ENCODE assay signal across 8 mouse cellular contexts in the genomic region with DNA sequence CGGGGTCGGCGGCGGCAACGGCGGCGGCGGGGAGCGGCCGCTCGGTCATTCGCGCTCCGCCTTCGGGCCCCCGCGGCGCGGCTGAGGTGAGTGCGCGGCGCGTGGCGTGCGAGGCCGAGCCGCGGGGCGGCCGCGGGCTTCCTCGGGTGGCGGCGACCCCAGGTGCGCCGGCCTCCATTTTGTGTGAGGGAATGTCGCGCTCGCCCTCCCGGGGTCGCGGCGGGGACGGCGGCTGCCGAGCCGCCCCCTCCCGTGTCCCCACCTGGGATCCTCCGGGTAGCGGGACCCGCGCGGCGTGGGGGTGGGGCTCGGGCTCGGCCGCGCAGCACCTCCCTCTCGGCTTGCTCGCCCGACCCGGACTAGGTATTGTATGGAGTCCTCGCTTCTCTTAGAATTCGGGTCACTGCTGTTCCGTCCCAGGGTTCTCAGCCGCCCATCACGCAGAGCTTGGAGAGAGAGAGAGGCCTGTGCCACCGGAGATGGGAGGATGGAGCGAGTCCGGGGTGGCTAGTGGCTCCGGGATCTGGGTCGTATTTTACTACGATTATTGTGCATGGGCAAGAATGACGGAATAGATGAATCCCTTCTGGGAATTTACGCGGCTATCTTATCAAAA. TPM values are rescaled to one million over a fixed set of nuclear protein-coding genes. Genes with fewer than 3 reads are reported as not detected.
DNase-seq lines count a peak whose midpoint lies in the region; ATAC-seq lines count a peak whose summit lies in the region.

No protein-coding gene starts in this region.

- H3K27ac ChIP-seq in embryonic facial prominence, embryonic 12.5 days = 0 out of 2 replicates have a peak overlapping the region, but pooled peaks have one; percentile 6
- H3K27ac ChIP-seq in hindbrain, embryonic 10.5 days = peak overlapping the region; percentile 92

- DNase-seq in CD4-positive, CD25-positive, alpha-beta regulatory T cell, adult 2 months (ENCODE audit: low read depth, low spot score) = peak; percentile 15
- peak; percentile 72 for DNase-seq in adrenal gland, adult 2 months
- DNase-seq in hindbrain, embryonic 10.5 days (ENCODE audit: low spot score) = peak; percentile 65
- DNase-seq in left cerebral cortex, postnatal 36 days (ENCODE audit: low spot score in 2 of 2) = peak; percentile 56 to 74
- DNase-seq in neural tube, embryonic 10.5 days (ENCODE audit: extremely low spot score, low spot score) = peak; percentile 70
- peak; percentile 59 for DNase-seq in yolk sac, embryonic 10.5 days (ENCODE audit: low spot score)

- WGBS in embryonic facial prominence, embryonic 12.5 days = under 1% methylated on average over 69 of the region's 76 CpGs
- WGBS in hindbrain, embryonic 10.5 days = under 1% methylated on average over 76 of the region's 76 CpGs

- H3K4me1 ChIP-seq in embryonic facial prominence, embryonic 12.5 days = no peaks in the 10 kb centered on the region
- peaks cover 23% of the 10 kb centered on the region for H3K4me1 ChIP-seq in hindbrain, embryonic 10.5 days (replicated peaks)

- H3K9me3 ChIP-seq in embryonic facial prominence, embryonic 12.5 days = no peaks in the 10 kb centered on the region
- H3K9me3 ChIP-seq in hindbrain, embryonic 10.5 days = no peaks in the 10 kb centered on the region

- peak overlapping the region; percentile 80 for H3K4me3 ChIP-seq in embryonic facial prominence, embryonic 12.5 days
- H3K4me3 ChIP-seq in hindbrain, embryonic 10.5 days = peak overlapping the region; percentile 84

- no peak for ATAC-seq in CD4-positive, CD25-positive, alpha-beta regulatory T cell, adult 4 months
- peak; percentile 81 for ATAC-seq in embryonic facial prominence, embryonic 12.5 days (ENCODE audit: insufficient number of reproducible peaks, insufficient read depth, low FRiP score, low TSS enrichment)

- peak overlapping the region; percentile 74 for H3K9ac ChIP-seq in embryonic facial prominence, embryonic 12.5 days

- H3K27me3 ChIP-seq in embryonic facial prominence, embryonic 12.5 days = peaks cover 17% of the 10 kb centered on the region
- H3K27me3 ChIP-seq in hindbrain, embryonic 10.5 days (ENCODE audit: insufficient read depth, poor library complexity, severe bottlenecking) = peaks cover 30% of the 10 kb centered on the region

- intact Hi-C loops in left cerebral cortex, postnatal 36 days (cut with DNase I) = no loop called here

- peak overlapping the region; percentile 92 for H3K4me2 ChIP-seq in embryonic facial prominence, embryonic 12.5 days (replicated peaks)

- no peaks in the 10 kb centered on the region for H3K36me3 ChIP-seq in embryonic facial prominence, embryonic 12.5 days
- no peaks in the 10 kb centered on the region for H3K36me3 ChIP-seq in hindbrain, embryonic 10.5 days

RNA-seq across cellular contexts. Expression of a gene that starts 4.6 kb away (rescaled TPM):
- polyA plus RNA-seq in CD4-positive, CD25-positive, alpha-beta regulatory T cell, adult 4 months (2017; shearing (Covaris generic)) = under 1 TPM; 0.66 to 0.69 TPM
- 1 to 10 TPM; 1.8 to 8.5 TPM for total RNA-seq in adrenal gland, adult 2 months (2021)
- polyA plus RNA-seq in adrenal gland, adult 2 months (2012; rRNA removed) = 0.04 and 0.29 TPM in 2 replicates
- polyA plus RNA-seq in embryonic facial prominence, embryonic 12.5 days (2016; fragmentation: Nextera tagmentation; extraction: Ambion mirVana) = 5.5 and 7.3 TPM in 2 replicates
- 6.9 and 8.4 TPM in 2 replicates for polyA plus RNA-seq in hindbrain, embryonic 10.5 days (2016; fragmentation: Nextera tagmentation; extraction: Ambion mirVana)
- 10 to 100 TPM; 44.6 to 47.7 TPM for total RNA-seq in left cerebral cortex, postnatal 36 days (2021)

RNA-seq across cellular contexts. Expression of a gene that starts 27.3 kb away (rescaled TPM):
- polyA plus RNA-seq in CD4-positive, CD25-positive, alpha-beta regulatory T cell, adult 4 months (2017; shearing (Covaris generic)) = 1 to 10 TPM; 5.9 to 6.9 TPM
- 10 to 100 TPM in 1 of 2 experiments, under 1 TPM in 1; 0.66 to 15.5 TPM for total RNA-seq in adrenal gland, adult 2 months (2021)
- polyA plus RNA-seq in adrenal gland, adult 2 months (2012; rRNA removed) = 0.96 and 1.0 TPM in 2 replicates
- polyA plus RNA-seq in embryonic facial prominence, embryonic 12.5 days (2016; fragmentation: Nextera tagmentation; extraction: Ambion mirVana) = 0.71 and 1.9 TPM in 2 replicates
- polyA plus RNA-seq in hindbrain, embryonic 10.5 days (2016; fragmentation: Nextera tagmentation; extraction: Ambion mirVana) = 0.62 and 0.75 TPM in 2 replicates
- 1 to 10 TPM in 1 of 2 experiments, not detected in 1; 2.3 TPM for total RNA-seq in left cerebral cortex, postnatal 36 days (2021)

RNA-seq across cellular contexts. Expression of a gene that starts 37.6 kb away (rescaled TPM):
- polyA plus RNA-seq in CD4-positive, CD25-positive, alpha-beta regulatory T cell, adult 4 months (2017; shearing (Covaris generic)) = not detected
- under 1 TPM in 1 of 2 experiments, not detected in 1; 0.75 TPM for total RNA-seq in adrenal gland, adult 2 months (2021)
- 0.42 and 0.48 TPM in 2 replicates for polyA plus RNA-seq in adrenal gland, adult 2 months (2012; rRNA removed)
- polyA plus RNA-seq in embryonic facial prominence, embryonic 12.5 days (2016; fragmentation: Nextera tagmentation; extraction: Ambion mirVana) = not detected in 2 replicates
- not detected in 2 replicates for polyA plus RNA-seq in hindbrain, embryonic 10.5 days (2016; fragmentation: Nextera tagmentation; extraction: Ambion mirVana)
- not detected for total RNA-seq in left cerebral cortex, postnatal 36 days (2021)

Comparison
In these comparisons a context has a peak if more than half of its experiments do, and no peak if none do; other contexts are left out.
1. DNase-seq: peak in every context shown above with its lines; median percentile 72 in adrenal gland, adult 2 months; 70 in neural tube, embryonic 10.5 days; 65 in hindbrain, embryonic 10.5 days; 65 in left cerebral cortex, postnatal 36 days; 59 in yolk sac, embryonic 10.5 days; 15 in CD4-positive, CD25-positive, alpha-beta regulatory T cell, adult 2 months.